Mouse (Mus musculus): ENCODE results near the gene Etl4. TPM values are rescaled to one million over a fixed set of nuclear protein-coding genes. Genes with fewer than 3 reads are reported as not detected.
A peak's percentile ranks its signal among the peaks of the same experiment; 100 is the strongest.
"Not testable (repeated sequence)": the region's sequence is repeated elsewhere in the genome, so short reads cannot be mapped to it uniquely, and the experiment has no call there.

The Etl4 gene
- total RNA-seq, 2 experiments from 2014 or later, result 59.1 to 69.7 TPM

- no peak for DNase-seq (ENCODE audit: low spot score in 2 of 2)
Measured at GRCm38 (mm10) chr2:20145368-20145767, 235.8 kb downstream of the Etl4 start.

- no peak for DNase-seq (ENCODE audit: low spot score in 2 of 2)
Measured at GRCm38 (mm10) chr2:20167073-20167472, 257.5 kb downstream of the Etl4 start.

DNA sequence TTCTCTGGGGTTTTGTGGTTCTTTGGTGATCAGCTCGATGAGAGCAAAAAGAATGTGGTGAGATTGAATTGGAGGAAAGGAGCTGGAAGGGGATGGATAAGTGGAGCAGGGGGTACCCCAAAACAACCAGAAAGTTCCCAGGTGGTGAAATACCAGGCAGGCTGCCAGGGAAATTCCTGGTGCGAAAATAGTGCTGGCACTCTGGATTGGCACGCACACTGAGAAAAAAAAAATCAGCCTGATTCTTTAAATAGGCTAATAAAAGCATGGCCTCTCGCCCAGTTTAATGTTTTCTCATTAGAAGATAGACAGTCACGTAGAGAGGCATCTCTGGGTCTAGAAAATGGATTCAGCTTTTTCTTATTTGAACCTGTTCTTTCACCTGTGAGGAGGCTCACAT is 258.0 kb downstream of the Etl4 start:
- DNase-seq (ENCODE audit: low spot score in 2 of 2), result peak; percentile 22 to 29

DNA sequence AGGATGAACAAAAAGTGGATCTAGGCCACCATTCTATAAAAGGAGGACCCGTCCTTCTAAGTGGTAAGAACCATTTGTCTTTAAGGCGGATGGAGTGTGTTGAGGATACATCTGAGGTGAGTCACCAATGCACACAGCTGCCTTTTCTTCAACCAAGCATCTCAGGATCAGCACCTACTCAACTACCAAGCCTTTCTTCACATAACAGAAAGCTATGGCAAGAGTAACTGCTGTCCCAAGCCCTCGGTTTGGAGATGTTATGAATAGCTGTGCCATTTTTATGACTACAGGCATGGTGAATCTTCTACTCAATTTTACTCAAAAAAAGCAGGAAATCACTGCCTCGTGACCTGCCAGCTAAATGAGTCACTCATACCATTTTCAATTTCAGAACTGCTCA is 258.6 kb downstream of the Etl4 start:
- no peak for DNase-seq (ENCODE audit: low spot score in 2 of 2)

DNA sequence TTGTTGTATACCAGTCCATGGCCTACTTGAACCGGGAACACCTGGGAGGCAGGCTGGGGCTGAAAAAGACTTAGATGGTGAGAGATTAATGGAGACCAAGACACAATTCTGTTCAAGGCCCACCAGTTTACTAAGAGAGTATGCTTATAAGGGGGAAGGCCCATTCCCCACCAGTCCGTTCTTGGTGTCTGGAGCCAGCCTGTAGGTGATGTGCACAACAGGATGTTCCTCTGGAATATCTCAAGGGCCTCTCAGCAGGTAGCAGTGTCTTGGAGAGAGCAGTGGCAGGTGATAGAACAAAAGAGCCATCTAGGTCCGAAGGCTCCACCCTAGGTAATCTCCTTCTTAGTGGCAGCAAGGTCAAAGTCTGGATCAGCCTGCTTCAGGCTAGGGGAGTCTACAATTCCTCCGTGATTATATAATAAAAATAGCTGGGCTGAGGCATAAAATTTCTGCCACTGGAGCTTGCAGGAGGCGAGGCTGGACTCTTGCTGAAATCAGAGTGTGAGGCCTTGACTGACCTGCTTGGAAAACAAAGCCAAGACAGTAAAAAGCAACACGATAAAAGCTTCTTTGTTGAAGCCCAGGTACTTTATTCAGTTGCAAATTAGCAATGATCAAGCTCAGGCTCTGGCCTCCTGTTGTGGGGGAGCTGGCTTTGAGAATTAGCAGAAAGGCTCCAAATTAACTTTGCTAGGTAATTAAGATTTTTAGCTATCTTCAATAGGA is 267.0 kb downstream of the Etl4 start:
- DNase-seq (ENCODE audit: low spot score in 2 of 2), result not testable (repeated sequence)

GRCm38 (mm10) chr2:20177236-20177635 is 267.7 kb downstream of the Etl4 start:
- DNase-seq (ENCODE audit: low spot score in 2 of 2), result not testable (repeated sequence)

DNA sequence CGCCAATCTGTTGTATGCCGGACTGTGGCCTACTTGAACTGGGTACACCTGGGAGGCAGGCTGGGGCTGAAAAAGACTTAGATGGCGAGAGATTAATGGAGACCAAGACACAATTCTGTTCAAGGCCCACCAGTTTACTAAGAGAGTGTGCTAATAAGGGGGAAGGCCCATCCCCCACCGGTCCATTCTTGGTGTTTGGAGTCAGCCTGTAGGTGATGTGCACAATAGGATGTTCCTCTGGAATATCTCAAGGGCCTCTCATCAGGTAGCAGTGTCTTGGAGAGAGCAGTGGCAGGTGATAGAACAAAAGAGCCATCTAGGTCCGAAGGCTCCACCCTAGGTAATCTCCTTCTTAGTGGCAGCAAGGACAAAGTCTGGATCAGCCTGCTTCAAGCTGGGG is 271.0 kb downstream of the Etl4 start:
- not testable (repeated sequence) for DNase-seq (ENCODE audit: low spot score in 2 of 2)

GRCm38 (mm10) chr2:20187223-20187622 is 277.6 kb downstream of the Etl4 start:
- not testable (repeated sequence) for DNase-seq (ENCODE audit: low spot score in 2 of 2)

DNA sequence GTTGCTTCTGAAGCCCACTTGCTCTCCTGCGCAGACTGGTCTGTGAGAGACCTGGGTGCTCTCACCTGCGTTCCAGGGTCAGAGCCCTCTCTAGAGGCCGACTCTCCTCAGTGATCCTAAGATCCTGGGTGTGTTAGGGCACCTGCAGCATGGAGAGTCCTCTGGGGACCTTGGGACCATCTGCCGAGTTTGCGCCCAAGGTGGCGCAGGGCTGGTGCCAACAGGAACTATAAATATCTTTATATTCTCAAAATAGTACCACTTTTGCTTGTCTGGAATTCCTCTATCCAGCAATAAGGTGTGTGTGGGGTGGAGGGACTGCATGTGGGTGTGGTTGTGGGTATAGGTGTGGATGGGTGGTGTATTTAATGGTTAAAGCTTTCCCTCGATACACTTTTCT is 293.4 kb downstream of the Etl4 start:
- DNase-seq (ENCODE audit: low spot score in 2 of 2), result no peak

- peak in 1 of 2 experiments; percentile 4 for DNase-seq (ENCODE audit: low spot score in 2 of 2)
Measured at GRCm38 (mm10) chr2:20206647-20207046, 297.1 kb downstream of the Etl4 start.

DNA sequence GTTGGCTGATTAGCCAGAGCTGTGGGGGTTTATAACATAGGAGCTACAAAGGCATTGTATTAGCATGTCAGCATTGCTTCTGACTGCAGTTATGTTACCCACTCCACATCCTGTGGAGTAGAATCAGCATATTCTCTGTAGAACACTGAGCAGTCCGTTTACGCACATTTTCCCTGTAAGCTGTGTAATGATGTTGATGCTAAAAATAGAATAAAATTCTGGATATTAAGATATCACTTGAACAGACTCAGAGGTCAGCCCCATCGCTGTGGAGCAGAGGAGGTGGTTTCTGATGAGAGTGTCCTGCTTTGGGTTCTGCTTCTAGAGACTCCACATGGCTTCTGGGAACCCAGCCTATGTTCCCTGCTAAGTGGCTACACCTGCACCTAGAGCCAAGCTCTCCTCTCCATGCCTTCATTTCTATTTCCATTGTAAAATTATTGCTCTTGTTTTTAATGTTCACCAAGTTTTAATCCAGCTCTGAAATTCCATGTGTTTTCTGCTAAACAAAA is 299.2 kb downstream of the Etl4 start:
- no peak for DNase-seq (ENCODE audit: low spot score in 2 of 2)

DNA sequence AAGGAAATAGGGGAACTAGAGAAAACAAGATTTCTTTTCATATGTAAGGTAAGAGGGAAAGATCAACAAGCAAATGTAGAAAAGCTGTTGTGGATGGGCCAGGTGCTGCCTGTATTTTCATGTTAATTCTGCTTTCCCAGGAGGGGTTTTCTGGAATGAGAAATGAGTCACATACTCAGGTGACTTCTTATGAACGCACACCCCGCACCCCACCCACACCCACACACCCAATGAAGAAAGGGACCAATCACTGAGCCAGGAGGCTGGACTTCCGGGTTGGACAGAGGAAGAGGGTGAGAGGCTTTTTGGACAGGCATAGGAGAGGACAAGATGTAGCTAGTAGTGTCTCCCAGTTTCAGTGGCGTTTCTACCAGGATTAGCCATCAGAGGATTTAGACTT is 299.8 kb downstream of the Etl4 start:
- no peak for DNase-seq (ENCODE audit: low spot score in 2 of 2)

GRCm38 (mm10) chr2:20216275-20216674 is 306.7 kb downstream of the Etl4 start:
- peak in 1 of 2 experiments; percentile 16 for DNase-seq (ENCODE audit: low spot score in 2 of 2)

- DNase-seq (ENCODE audit: low spot score in 2 of 2), result peak in 1 of 2 experiments; percentile 3
Measured at GRCm38 (mm10) chr2:20216686-20217437, 307.3 kb downstream of the Etl4 start.

GRCm38 (mm10) chr2:20231371-20231770 is 321.8 kb downstream of the Etl4 start:
- DNase-seq (ENCODE audit: low spot score in 2 of 2), result no peak

DNA sequence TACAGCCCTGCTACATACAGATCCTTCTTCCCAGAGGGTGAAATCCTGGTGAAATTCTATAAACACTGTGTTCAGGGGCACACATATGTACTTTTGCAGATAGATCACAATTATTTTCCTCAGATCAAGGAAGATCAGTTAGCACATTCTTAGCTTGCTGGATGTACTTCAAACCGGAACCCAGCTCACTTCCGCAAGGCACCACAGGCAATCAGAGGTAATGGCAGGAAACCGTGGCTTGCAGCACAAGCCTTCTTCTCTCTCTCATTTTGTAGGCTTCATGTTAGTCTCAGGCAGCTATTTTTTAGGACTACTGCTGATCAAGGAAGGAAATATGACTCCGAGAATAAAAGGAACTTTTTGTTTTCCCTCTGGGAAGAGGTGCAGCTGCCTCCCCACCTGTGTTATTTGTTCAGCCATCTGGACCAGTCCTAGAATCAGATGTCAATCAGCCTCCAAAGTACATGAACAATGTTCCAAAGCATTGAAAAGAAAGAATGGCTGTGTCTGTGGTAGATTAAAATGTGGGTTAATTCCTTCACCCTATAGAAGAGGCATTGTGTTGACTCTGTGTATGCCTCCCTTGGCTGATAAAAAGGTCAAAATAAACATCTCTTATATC is 338.6 kb downstream of the Etl4 start:
- DNase-seq (ENCODE audit: low spot score in 2 of 2), result peak; percentile 19 to 59

GRCm38 (mm10) chr2:20249403-20249802 is 339.8 kb downstream of the Etl4 start:
- peak; percentile 32 to 58 for DNase-seq (ENCODE audit: low spot score in 2 of 2)

- peak; percentile 20 to 26 for DNase-seq (ENCODE audit: low spot score in 2 of 2)
Measured at GRCm38 (mm10) chr2:20276124-20276523, 366.5 kb downstream of the Etl4 start.

DNA sequence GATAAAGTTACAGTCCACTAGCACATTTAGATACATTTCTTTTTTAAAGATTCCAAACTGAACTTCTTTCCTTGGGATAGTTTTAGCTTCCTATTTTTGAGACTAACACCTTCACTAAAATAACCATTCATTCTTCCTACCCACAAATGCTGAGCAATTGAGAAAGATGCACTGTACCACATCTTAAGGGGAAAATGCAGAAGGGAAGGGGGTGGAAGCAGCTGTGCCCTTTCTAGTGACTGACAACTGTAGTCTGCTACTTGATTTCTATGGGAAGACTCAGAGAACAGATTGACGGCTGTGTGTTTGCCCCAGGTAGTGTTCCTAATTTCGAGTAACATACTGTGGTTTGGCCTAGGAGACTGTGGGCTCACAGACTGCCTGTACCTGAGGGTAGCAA is 372.3 kb downstream of the Etl4 start:
- peak in 1 of 2 experiments; percentile 23 for DNase-seq (ENCODE audit: low spot score in 2 of 2)

- DNase-seq (ENCODE audit: low spot score in 2 of 2), result no peak
Measured at GRCm38 (mm10) chr2:20284425-20284824, 374.8 kb downstream of the Etl4 start.

DNA sequence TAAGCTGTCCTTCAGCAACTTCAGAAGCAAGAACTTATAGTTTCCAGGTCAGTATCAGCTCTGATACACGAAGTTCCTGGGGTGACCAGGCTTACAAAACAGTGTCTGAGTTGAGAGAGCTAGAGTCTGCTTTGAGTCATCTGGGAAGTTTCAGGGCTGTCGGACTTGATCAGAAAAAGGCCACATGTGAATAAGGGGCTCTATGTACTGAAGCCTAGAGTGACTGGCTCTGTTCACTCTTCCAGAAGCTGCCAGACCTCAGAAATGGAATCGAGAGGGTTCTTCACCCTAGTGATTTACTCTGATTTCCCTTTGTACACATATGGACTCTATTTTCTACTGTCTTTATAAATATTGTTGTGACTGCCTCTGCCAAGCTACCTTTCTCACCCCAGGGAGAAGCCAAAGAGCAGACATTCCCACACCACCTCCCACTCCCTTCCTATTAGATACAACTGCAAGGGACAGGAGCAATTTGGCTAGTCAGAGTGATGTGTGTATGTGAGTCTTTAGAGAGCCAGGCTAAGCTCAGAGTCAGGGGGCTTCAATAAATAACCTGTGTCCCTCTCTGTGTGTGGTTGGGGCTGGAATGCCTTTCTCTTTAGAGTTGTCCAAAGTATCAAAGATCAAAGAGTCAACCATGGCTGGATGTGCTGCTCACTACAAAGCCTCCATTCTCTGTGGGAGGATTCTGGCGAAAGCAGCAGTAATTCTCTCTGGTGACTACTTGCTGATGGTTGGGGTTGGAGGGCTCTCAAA is 381.6 kb downstream of the Etl4 start:
- DNase-seq (ENCODE audit: low spot score in 2 of 2), result no peak
